Mouse (Mus musculus): ENCODE measurements around the gene Nt5dc3.

Nt5dc3 gene

DNA sequence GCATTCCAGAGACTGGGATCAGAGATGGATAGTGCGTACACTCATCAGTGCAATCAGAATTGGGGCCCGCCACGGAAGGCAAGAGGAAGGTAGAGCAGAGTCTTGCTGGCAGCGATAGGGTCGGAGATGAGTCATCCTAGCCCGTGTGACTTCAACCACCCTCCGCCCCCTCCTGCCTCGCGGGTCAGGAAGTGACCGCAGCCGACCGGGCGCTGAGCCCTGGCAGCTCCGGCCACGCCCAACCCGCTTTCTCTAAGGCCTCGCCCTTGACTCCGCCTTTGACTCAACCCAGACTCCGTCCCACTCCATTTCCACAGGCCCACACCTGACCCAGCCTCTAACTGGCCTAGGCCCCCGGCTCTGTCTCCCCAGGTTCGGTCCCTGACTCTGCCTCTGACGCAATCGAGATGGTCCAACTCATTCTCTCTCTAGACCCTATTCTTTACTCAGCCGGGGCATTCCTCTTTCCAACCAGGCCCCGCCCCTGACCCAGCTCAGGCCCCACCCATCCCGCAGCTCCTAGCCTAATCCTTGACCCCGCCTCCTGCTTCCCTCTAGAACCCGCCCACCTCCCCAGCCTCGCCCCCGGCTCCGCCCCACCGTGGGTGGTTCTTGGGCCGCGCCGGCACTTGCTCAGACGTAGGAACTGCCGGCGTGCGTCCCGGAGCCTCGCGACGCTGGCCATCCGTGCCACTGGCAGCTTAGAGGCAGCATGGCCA lies at the start of gene Nt5dc3:
Nt5dc3 (plus strand) TSS at position 608 of the 719 bp plus-strand sequence.
- peak; percentile 98 for DNase-seq

DNA sequence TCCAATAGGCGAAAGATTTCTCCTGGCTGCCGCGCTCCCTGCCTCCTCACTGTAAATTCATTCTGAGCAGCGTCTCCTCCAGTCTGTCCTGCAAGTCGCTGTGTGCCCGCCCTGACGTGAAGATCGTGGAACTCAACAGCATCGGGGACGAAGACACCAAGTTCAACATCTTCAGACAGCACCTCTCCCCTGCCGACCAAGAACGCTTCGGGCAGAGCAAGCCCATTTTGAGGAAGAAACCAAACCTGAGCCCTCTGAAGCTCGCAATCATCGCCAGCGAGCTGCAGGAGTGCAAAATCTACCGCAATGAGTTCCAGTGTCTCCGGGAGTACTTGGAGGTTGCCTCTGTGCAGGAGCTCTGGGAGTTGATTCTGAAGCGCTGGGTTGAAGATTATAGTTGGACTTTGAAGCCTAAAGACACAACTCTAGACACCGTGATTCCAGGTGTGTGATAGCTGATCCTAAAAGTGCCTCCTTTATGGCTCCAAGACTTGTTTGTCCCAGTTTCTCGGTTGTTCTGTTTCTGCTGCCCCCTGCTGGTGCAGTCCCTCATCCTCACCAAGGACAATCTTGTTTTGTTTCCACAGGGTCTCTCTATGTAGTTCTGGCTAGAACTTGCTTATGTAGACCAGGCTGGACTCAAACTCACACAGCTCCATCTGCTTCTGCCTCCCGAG lies 47.8 kb upstream of the Nt5dc3 start:
- peak; percentile 64 for DNase-seq

DNA sequence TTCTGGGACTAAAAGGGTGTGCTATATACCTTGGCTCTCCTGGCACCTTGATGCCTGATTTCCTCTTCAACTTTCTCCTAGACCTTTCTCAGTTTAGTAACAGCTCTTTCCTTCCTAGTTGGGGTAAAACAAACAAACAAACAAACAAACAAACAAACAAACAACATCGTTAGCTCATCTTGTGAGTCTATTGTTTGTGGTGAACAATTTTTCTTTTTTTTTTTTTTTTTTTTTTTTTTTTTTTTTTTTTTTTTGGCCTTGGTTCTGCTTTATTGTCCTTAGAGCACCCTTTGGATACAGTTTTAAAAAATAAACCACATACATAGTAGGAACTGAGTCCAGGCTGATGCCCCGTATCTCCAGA lies 47.3 kb upstream of the Nt5dc3 start:
- DNase-seq = no peak

DNA sequence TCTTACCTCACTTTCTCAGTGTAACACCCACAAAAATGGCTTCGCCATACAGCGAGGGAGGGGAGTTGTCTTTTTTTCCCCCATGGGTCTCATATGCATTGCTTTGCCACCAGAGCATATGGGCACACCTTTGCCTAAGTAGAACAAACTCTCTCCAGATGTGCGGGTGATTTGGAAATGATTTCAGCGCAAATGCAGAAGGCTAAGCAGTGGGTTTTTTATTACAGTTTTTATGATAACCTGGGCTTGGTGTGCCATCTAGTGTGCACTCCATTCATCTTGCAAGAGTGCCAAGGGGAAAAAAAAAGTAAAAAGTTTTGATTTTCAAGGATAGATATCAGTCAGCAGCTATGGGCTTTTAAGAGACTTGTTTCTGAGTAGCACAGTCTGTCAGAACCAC lies 43.8 kb upstream of the Nt5dc3 start:
- no peak for DNase-seq

DNA sequence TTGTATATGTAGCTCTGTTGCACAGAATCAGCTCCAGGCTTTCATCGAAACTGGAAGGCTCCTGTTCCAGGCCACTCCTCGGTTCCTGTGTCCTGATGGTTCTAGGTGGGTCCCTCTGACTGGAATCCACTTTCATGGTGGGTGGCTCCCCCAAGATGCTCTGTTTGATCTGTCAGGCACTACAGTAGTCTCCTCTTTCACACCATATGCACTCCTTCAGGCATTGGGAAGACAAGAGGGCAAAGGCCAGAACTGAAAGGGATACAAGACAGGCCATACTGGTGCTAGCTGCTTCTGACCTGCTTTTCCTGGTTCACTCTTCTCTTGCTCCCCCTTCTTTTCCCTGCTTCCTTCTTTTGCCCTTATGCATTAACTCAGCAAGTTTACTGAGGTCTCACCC lies 35.9 kb upstream of the Nt5dc3 start:
- DNase-seq = no peak

DNA sequence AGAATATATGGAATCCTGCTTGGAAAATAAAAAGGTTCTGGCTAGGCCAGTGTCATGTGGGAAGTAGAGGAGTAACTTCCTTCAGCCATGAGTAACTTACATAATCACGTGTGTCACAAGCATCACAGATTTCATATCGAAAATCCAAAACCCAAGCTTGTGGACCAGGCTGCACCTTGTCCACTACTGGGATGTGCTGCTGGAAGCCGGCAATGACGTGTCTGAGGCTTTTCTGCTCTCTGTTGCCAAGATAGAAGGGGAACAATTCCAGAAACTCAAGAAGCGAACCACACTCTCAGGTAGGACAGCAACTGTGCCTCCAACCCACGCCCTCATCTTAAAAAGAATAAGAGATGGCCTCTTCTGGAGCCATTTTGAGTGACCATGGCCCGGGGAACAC lies 34.5 kb upstream of the Nt5dc3 start:
- DNase-seq = no peak

DNA sequence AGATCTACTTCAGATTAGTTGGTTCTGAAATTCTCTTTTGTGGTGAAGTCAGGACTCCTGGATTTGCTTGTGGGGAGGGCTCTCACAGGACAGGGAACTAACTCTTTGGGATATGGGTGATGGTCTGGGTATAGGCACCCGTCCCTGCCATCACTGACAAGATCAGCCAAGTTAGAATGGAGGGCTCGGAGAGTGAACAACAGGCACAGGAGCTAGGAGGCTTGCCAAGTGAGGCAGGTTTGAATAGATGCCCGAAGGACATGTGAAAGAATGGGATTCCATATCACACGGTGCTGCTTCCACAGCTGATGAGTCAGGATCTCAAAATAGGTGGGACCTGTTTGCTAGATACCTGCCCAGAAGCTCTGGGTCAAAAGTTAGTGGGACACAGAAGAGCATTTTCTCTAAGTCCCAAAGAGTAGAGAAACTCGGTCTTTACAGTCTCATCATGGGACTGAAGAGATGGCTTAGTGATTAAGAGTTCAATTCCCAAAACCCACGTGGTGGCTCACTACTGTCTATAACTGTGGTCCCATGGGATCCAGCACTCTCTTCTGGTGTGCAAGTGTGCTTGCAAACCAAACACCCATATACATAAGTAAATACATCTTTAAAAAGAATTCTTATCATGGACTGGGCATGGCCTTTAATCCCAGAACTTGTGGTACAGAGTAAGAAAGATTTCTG lies 22.8 kb upstream of the Nt5dc3 start:
- no peak for DNase-seq

DNA sequence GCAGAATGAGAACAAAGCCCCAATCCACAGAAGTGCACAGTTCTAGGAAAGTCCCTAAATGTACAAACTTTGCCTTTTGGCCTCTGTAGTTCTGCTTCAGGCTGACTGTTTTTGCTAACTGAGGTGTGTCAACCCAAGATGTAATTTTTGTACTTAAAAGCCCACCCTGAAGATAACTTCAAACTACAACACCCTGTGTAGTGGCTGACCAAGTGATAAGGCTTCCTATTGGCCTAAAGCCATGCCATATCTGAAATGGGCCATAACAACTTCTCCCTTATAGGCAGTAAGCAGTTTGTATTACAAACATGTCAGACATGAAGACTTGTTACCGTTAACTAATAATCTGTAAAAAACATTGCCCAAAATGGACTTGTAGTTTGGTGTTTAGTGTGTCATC lies 21.1 kb upstream of the Nt5dc3 start:
- no peak for DNase-seq

DNA sequence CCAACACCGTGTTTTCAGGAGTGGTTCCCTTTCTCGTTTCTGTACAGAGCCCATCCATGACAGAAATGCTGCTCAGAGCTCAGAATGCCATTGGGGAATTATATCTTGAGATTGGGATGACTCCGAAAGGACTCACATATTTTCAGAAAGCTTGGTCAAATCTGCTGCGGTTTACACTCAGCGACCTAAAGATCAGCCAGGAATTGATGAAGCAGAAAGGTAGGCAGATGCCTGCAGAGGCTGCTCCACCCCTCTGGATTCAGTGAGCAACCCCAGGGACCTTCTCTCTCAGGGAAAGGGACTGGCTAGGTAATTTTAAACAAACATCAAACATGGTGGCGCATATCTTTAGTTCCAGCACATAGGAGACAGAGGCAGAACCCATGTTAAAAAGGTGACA lies 20.6 kb upstream of the Nt5dc3 start:
- no peak for DNase-seq

DNA sequence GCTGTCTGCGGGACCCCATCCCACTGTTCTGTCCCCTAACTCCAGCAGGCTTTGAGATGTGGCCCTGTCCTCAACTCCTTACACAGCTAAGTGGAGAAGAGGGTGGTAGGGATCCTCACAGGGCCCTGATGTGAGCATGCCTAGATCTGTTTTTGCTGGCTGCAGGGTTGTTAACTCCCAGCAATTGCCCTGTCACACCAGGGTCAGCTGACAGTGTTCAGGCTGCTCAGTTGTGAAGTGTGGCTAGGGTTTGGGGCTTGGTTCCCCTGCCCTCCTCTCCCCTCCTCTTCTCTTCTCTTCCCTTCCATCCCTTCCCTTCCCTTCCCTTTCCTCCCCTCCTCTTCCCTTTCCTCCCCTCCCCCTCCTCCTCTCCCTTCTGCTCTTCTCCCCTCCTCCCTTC lies 17.6 kb upstream of the Nt5dc3 start:
- no peak for DNase-seq

DNA sequence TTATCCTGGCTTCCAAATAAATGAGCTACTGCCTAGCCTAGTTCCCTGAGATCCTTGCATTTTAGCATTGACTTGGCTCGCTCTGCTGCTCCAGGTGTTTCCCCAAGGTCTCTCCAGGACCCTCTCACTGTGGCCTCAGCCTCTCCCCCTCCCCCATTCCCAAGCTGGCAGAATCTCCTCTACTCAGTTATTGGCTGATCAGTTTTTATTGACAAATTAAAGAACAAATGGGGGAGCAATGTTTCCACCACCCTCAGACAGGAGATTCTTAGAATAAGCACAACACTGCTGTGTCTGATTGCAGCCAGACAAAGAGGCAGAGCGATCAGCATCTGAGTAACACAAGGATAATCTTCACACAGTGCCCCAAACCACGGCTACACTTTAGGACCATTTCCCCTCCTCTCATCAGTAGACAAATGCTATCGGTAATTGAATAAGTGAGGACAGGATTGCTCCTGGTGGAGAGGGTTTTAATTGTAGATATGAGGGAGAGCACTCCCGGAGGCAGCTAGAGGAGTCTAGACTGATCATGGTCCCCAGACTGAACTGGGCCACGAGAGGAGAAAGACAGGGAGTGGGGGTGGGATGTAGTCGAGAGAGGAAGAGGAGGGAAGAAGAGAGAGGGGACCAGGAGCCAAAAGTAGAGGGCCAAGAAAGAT lies 17.0 kb upstream of the Nt5dc3 start:
- no peak for DNase-seq

DNA sequence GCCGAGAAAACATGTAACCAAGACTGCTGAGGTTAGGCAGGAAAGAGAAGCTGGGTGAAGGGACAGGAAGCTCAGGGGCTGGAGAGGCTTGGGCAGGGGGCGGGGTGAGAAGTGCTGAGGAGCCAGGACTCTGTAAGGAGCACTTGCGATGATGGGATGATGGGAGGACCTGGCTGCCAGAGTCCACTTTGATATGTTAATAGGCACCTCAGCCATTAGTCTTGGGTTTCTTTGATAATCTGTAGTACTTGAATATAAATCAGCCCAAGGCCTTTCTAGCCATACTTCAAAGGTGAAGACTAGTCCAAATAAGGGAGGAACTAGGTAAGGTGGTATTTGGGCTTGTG lies 16.4 kb upstream of the Nt5dc3 start:
- DNase-seq = no peak

DNA sequence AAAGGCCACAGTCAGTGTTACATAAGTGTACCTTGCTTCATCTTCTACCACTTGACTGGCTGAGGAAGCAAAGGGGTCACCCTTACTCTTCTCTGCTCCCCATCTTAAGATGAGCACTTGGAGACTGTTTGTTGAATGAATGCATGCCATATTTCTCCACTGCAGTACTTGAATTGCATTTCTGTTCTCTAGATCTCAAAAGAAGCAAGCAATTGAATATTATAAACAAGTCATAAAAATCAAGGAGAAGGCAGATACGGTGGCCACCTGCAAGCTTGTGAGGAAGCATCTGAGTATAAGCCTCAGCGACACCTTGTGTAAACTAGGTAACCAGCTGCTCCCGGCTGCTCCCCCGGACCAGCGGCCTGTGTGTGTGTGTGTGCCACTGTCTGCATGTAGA lies 15.1 kb upstream of the Nt5dc3 start, which contains the start of gene Gm49358:
Gm49358 (plus strand) TSS at position 301 of the 400 bp plus-strand sequence.
- DNase-seq = no peak

DNA sequence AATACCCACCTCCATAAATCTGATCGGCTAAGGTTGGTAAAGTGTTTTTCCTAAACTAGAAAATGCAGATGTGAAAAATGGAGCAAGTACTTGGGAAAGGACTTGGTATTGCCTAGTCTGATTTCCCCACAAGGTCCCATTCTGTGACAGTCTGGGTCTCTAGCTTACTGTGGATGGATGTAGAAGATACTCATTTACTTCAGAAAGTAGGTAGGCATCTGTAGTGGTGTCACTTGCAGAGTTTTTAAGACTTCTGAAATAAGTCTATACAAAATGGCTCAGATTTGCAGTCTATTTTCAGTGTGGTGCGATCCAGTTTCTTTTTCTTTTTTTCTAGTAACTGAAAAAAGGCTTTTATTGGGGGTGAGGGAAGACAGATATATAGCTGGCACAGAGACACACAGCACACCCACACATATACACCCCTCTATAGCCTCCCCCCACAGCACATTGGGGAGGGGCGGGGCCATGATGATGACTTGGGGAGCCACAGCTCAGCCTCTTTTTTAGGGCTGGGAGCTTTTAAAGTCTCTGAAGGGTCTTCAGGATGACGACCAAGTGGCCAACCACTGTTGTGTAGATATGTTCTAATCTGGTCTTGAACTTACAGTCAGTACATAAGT lies 13.3 kb upstream of the Nt5dc3 start:
- no peak for DNase-seq

DNA sequence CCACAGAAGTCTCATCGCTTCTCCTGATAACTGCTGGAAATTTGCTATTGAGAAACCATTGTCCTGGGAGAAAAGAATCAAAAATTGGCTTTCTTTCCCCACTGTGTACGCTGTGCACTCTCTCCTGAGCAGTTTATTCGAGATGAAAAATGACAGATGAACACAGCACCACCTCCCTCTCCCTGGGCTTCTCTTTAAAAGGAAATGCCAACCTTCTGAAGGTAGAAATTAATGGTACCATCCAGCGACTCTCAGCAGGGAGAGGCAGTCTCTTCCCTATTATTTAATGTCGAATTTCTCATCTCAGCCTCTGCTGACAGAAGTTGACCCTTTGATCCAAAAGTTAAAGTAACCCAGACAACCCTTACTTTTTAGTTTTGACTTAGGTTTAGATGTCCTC lies 9.6 kb upstream of the Nt5dc3 start:
- DNase-seq = no peak

DNA sequence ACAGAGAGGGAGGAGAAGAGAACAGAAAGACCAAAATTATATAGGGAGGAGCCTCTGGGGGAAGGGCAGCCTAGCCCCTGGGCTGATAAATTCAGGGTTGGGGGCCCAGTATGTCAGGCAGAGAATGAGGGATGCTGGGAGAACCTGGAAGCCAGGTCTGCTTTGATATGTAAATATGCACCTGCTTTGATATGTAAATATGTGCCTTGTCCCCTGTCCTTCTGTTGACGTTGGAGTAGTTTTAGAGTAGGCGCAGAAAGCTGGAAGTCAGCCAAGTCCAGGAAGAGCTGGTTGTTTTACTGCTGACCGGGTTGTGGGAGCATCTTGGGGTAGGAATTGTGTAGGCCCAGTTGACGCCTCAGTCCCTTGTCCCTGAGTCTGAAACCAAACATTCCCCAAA lies 9.0 kb upstream of the Nt5dc3 start:
- DNase-seq = no peak

DNA sequence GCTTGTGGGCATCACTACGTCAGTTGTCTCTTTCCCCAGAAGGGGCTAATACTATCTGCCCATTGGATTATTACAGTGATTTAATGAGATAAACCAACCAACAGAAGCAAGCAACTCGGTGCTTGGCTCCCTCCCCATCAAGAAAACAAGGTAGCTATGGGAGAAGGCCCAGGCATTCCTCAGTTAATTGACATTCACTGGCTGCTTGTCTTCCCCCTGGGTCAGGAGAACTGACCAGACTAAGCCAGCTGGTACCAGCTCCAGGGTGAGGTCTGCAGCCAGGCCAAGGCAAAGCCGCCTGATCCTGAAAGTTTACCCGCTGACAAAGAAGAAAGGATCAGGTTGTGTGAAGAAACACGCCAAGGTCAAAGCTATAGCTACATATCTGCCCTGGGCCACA lies 7.1 kb upstream of the Nt5dc3 start:
- DNase-seq = no peak

DNA sequence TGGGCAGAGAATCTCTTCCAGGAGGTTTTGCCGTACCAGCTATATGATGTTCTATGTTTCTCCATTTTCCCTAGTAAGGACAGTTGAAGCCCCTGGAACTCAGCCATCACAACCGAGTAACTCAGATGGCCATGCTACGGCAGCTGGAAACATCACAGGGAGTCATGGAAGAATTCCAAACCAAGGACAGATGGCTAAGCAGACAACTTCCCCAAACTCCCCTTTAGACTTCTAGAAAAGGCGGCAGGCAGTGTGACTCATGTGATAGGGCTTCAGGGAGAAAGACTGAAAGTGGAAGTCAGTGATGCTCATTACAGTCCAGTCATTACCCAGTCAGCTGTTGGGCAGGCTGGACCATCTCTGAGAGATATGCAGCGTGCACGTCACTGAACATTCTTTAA lies 6.6 kb upstream of the Nt5dc3 start:
- no peak for DNase-seq

DNA sequence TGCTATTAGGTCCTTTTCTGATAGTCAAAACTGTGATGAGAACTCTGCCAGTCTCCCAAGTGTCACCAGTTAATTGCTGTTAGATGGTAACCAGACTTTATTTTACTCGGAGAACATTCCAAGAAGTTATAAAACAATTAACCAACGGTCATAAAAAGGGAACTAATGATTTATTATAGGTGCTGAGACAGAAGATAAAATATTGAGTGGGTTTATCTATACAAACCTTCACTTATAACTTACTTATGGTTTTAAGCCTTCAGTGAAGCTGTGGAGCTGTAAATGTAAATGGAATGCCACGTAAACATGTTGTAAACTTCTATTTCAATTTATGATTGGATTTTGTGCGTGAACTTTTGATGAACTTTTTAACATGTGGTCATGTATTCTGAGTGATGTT lies 5.4 kb upstream of the Nt5dc3 start:
- no peak for DNase-seq

DNA sequence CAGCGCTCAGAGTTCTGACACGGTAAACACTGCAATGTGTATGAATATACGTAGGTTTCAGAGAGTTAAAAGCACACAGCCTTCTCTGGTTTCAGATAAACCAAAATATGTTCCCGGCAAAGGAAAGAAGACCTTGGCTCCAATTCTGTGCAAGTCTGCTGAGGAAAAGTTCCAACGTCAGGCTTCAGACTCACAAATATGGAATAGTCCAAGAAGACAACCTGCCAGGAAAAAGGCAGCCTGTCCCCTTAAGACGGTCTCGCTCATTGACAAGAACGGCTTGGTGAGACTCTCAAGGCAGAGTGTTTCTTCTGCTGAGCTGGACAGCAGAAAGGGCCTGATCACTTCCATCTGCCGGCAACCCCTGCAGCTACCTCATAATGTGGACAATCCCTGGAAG lies 2.5 kb upstream of the Nt5dc3 start:
- no peak for DNase-seq

DNA sequence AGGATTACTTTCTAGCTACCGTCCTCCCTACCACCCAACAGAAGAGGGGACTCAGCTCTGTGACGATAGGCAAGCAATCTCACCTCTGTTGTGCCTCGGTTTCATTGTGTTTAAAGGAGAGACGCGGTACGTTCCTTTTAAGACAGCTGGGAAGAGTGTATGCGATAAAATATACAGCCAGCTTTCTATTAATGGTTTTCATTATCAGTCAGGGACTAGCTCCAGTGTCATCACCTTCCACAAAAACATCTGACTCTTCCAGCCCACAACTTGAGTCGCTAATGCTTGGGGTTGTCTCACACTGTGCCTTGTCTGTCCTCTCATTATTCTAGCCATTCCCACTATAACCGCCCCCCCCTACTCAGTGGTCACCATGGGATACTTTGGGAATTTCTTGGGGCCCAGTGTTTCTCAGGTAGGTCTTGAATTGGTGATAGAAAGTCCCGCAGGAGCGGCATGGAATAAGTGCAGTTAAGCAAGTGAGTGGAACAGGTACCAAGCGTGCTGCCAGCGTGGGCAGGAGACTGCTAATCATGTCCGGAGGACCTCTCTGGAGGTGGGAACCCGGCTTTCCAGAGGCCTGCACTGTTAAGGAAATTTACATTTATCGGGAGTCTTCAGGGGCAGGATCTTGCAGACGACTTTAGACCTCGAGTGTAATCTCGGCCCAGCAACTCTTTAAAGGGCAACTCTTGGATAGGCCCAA lies 1.0 kb upstream of the Nt5dc3 start:
- no peak for DNase-seq

DNA sequence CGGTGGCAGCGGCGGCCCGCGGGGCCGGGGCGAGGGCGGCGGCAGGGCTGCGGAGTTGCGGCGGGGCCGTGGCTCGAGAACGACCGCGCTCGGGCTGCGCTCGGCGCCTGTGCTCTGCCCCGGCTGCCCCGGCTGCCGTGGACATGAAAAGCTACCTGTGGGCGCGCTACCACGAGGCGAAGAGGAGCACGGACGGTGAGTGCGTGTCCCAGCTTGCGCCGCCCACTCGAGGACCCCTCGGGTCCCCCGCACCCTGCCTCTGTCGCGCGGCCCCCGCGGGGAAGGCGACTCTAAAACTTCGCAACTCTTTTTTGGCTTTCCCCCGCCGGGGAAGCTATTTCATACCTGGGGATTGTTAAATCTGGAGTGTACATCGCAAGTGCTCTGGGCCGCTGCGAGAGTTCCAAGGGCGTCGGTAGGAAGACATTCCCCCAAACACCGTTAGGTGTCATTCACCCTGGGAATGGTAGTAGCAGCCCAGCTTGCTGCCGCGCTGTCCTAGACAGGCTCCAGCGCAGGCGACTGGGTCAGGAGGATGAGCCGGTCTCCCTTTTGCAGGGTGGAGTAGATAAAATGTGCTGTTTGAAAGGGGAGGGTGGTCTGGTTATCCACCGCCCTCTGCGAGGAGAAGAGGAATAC lies 431 bp downstream of the Nt5dc3 start:
- no peak for DNase-seq

Measured in cerebellum, adult 11-12 months (tissue).